Mouse (Mus musculus): ENCODE measurements around the gene Erc2.

The Erc2 gene

GRCm38 (mm10) chr14:28068021-28068420, 445.8 kb downstream of the Erc2 start:
- DNase-seq (ENCODE audit: low spot score): no peak

- no peak for DNase-seq (ENCODE audit: low spot score)
These were observed 447.6 kb downstream of the Erc2 start for GRCm38 (mm10) chr14:28069826-28070225.

DNA sequence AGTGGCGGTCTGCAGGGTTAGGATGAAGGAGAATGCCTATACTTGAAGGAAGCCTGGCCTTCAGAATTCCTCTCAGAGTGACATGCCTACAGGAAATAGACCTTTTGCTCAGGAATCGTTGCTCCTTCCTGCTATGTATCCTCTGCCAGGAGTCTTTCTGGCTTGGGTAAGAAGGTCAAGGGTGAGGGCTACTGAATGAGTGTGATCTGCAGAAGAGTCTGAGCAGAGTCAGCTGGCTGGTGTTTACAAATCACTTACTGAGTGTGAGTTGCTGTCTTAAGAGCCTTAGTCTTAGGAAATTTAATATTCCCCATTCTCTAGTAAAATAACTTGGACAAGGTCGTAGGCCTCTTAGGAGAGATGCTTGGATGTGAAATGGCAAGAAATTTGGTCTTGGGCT, 450.3 kb downstream of the Erc2 start:
- no peak for DNase-seq (ENCODE audit: low spot score)

GRCm38 (mm10) chr14:28089636-28090443, 467.6 kb downstream of the Erc2 start:
- DNase-seq (ENCODE audit: low spot score): no peak

DNA sequence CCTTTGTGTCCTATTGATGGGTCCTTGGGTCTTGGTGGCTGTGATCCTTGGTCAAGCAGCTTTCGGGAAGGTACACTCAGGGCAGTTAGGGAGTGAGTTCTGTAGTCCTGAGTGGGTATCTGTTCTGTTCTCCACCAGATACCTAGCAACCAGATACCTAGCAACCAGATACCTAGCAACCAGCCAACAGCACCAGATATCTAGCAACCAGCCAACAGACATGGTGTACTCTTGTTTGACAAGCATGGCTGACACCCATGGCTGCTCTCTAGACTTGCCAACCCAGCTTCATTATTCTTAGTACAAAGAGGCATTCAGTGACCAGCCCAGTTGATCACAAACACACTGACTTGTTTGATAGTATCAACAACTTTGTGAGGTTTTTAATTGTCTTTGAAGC, 469.1 kb downstream of the Erc2 start:
- no peak for DNase-seq (ENCODE audit: low spot score)

DNA sequence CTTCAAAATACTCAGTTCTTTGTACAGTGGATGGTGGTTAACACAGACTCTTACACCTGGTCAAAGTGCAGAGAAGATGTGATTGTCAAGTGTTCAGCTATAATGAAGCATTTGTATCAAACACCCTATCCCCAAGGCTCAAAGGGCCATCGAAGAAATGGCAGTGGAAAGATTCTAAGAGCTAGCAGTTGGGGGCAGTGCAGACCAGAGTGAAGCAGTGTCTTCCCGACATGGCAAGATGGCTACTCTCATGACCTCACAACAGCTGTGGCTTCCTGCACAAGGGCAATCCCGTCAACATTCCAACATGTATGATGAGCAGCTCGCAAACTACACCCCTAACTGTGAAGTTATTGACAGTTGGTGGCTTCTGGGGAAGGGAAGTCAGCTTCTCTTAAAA, 471.0 kb downstream of the Erc2 start:
- no peak for DNase-seq (ENCODE audit: low spot score)

DNA sequence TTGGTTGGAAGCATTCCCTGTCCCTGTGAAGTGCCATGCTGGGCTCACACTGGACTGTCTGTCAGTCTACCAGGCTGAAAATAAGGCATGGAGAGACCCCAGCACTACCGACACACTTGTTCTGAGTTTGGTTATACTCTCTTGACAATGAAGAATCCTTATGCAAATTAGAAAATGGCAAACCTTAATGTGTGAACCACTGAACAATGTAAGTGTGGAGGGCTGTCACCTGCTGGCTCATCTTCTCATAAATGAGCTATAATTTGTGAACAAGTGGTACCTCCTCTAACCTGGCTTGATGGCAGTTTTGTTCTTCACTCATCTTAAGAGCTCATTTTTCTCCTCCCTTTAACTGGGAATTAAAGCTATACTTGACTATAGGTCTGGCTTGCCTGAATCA, 471.7 kb downstream of the Erc2 start:
- DNase-seq (ENCODE audit: low spot score): no peak

- no peak for DNase-seq (ENCODE audit: low spot score)
These were observed 476.9 kb downstream of the Erc2 start for GRCm38 (mm10) chr14:28099084-28099483.

GRCm38 (mm10) chr14:28113121-28113520, 490.9 kb downstream of the Erc2 start:
- no peak for DNase-seq (ENCODE audit: low spot score)

DNA sequence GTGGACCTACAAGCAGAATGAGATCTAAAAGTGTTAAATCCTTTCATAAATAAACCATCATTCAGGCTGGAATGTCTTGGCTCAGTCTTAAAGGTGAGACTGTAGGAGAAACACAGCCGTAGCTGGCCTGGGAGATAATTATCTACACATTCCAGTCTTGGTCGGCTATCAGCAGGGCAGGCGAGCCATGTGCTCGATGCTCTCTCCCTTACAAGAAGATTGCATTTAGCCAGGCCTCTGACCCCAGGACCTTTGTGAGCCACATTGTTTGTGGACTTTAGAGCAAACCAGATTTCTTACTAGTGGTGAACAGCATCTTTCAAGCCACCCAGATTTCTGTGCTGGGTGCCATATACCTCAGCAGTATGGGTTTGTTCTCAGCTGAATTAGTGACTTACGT, 498.6 kb downstream of the Erc2 start:
- DNase-seq (ENCODE audit: low spot score): no peak

- no peak for DNase-seq (ENCODE audit: low spot score)
These were observed 504.6 kb downstream of the Erc2 start for GRCm38 (mm10) chr14:28126842-28127241.

DNA sequence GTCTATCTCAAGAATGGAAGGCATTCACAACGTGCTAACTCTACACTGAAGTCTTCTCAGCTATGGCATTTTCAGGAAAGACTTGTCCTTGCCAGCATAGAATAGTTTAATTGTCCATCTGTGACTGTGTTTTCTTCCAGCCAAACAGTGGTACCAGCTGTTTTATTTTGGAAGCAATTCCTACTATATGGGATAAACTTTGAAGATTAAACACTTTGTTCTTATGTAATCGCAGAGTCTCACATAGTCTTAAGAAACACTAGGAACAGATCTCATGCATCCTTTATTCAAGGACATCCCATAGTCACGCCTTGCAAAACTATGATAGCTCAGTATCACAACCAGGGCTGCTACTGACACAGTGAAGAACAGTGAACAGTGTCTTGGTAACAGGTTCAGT, 506.8 kb downstream of the Erc2 start:
- no peak for DNase-seq (ENCODE audit: low spot score)

DNA sequence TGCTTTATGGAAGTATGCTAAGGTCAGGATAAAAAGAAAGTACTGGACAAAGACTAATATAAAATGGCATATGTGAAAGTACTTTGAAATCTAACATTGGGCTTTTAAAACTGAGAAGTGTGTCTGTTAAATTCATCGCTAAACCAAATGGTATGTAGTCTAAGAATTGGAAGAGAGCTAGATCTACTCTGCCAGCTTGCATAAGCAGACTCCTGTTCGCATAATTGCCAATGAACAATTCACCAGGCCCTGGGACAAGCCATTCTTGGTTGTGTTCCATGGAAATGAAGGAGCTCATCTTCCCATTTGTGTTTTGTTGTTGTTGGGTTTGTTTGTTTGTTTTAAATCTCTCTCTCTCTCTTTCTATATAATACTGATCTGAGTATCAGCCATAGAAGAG, 521.8 kb downstream of the Erc2 start:
- no peak for DNase-seq (ENCODE audit: low spot score)

DNA sequence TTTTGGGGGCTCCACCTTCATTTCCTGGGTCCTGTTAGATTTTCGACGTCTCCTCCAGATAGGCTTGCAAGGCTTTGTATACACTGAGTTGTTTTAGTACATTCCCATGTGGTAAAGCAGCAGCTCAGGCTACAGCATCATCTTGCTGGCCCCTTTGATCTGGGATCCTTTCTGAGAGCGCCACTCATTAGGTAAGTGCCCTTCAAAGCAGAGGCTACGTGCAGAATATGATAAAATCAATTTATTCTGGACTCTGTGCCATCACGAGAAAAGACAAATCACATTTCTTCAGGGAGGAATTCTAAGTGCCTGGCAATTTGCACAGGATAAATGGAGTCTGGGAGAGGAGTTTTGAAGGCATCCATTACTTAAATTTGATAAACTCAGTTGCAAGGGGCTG, 525.0 kb downstream of the Erc2 start:
- DNase-seq (ENCODE audit: low spot score): no peak

GRCm38 (mm10) chr14:28150942-28151341, 528.7 kb downstream of the Erc2 start:
- DNase-seq (ENCODE audit: low spot score): no peak

DNA sequence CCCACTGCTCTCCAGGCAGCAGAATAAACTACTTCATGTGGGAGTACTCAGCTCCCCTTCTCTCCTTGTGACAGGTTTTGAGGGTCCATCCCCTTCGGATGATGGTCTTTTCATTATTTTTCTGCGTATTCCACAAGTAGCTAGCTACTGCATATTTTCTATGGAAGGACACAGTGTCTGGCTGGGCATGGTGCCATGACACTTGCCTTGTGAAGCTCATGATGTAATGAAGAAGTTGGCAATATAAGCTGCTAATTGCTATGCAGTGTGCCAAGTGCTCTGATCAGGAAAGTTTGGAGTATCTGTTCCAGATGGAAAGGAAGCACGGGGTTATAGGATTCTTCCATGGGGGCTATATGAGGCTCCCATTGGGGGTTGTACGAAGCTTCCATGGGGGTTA, 533.5 kb downstream of the Erc2 start:
- DNase-seq (ENCODE audit: low spot score): no peak

DNA sequence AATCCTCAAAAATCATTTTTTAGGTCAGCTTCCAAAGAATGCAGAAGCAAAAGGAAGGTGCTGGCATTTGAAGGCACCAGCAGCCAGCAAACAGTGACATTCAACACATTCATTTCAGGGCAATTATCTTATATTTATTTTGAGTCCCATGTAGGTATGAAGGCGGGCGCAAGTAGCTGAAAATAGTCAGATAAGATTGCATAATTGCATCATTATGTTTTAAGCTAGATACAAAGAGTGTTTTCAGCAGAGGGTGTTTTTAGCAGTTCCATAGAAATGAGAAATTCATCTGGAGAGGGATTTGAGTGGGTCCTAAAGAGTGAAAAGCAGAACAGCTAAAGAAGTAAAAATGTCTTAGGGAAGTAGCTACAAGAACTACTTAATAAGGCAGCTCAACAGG, 538.6 kb downstream of the Erc2 start:
- no peak for DNase-seq (ENCODE audit: low spot score)

- no peak for DNase-seq (ENCODE audit: low spot score)
These were observed 542.6 kb downstream of the Erc2 start for GRCm38 (mm10) chr14:28164642-28165408.

DNA sequence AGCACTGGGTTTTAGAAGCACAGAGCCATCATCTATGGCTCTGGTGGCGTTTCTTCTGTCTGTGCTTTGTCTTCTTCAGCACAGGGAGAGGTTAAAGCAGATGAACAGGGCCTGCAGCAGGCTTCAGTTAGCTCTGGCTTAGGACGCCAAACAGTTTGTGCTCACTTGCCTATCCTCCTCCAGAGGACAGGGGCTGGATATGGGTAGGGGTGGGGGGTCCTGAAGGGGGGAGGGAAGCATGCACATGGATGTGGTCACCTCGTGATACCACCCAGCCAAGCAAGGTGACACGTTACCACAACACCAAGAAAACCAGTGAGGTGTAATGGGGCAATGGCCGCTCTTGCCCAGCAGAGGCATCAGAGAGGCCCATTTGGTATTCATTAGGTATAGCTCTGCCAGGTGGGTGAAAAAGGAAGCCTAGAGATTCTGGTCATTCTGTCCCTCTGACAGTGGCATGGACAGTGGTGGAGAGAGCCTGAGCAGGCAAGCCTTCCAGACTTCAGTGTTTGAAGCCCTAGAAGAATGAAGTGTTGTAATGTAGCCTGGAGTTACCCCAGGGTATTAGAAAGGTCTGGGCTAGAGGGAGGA, 543.5 kb downstream of the Erc2 start:
- no peak for DNase-seq (ENCODE audit: low spot score)

GRCm38 (mm10) chr14:28170711-28171110, 548.5 kb downstream of the Erc2 start:
- no peak for DNase-seq (ENCODE audit: low spot score)

- DNase-seq (ENCODE audit: low spot score): no peak
These were observed 549.1 kb downstream of the Erc2 start for GRCm38 (mm10) chr14:28171364-28171763.

GRCm38 (mm10) chr14:28173736-28174135, 551.5 kb downstream of the Erc2 start:
- DNase-seq (ENCODE audit: low spot score): no peak
